Mouse (Mus musculus): Measurements from ENCODE around the gene Dnm1. TPM values are rescaled to one million over a fixed set of nuclear protein-coding genes. Genes with fewer than 3 reads are reported as not detected.

The Dnm1 gene
- polyA plus RNA-seq, 1 experiment from 2014 or later = 19.4 TPM

DNA sequence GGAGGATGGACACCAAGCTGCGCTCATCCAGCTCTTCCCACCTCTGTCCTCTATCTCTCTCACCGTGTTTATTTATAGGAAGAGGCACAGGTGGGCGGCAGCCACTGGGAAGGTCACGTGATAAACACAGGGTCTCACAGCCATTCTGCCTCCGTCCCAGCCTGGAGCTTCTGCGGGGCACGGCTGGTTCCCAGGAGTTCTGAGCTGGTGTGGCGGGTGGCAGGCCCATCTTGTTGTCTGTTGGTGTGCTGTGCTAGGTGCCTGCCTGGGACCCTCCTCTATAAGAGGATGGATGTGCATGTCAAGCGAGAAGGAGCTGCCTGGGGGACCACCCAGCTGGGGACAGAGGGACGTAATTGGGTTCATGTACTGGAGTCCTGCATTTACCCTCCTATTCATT is 5.2 kb upstream of the Dnm1 start:
- H3K27ac ChIP-seq = no peak overlapping the region
- H3K27me3 ChIP-seq = peaks cover 19% of the 10 kb centered on the region
- no peaks in the 10 kb centered on the region for H3K9me3 ChIP-seq
- no peak for ATAC-seq (ENCODE audit: low FRiP score)
- peaks cover 18% of the 10 kb centered on the region for H3K4me1 ChIP-seq
- H3K4me2 ChIP-seq = no peak overlapping the region
- H3K9ac ChIP-seq = no peak overlapping the region
- no peak overlapping the region for H3K4me3 ChIP-seq (replicated peaks)
- no peaks in the 10 kb centered on the region for H3K36me3 ChIP-seq (replicated peaks)
- WGBS = 70% methylated on average over 10 of the region's 10 CpGs

DNA sequence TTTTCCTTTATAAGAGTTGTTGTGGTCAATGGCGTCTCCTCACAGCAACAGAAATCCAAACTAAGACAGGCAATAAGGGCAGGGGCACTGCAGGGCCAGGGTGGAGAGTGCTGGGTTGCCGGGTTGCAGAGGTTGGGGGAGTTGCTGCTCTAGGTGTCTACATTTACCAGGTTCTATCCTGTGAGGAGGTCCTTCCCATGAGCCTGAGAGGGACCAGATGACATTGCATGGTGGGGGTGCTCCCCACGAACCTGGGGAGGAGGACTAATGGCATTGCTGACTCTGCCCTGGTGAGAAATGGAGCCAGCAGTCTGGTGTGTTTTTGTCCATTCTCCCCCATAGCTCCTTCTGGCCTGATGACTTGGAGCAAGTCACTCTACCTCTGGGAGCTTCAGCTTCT is 4.6 kb upstream of the Dnm1 start:
- no peak overlapping the region for H3K9ac ChIP-seq
- H3K4me2 ChIP-seq = no peak overlapping the region
- H3K4me3 ChIP-seq (replicated peaks) = no peak overlapping the region
- H3K27ac ChIP-seq = no peak overlapping the region
- 84% methylated on average over 3 of the region's 3 CpGs for WGBS
- peaks cover 21% of the 10 kb centered on the region for H3K4me1 ChIP-seq
- peaks cover 20% of the 10 kb centered on the region for H3K27me3 ChIP-seq
- H3K36me3 ChIP-seq (replicated peaks) = no peaks in the 10 kb centered on the region
- no peaks in the 10 kb centered on the region for H3K9me3 ChIP-seq
- ATAC-seq (ENCODE audit: low FRiP score) = no peak

DNA sequence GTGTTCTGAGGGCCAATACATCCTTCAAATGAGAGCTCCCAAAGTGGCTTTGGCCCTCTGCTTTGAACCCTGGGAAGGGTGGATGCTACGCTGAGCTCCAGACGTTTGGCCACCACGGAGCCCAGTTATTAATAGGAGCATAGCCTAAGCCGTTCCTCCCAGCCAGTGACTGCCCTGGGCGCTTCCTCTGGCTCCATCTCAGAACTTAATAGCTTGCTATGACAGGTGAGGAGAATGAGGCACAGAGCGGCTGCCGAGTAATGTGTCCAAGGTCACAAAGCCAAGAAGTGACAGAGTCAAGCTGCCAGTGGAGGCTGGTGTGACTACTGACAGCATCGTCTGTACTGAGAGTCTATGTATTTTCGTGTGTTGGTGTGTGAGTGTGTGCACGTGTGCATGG is 3.1 kb upstream of the Dnm1 start:
- Histone ChIP-seq H3K36me3 (replicated peaks) (no peaks in the 10 kb centered on the region), H3K4me3 (replicated peaks) (no peak overlapping the region), H3K4me1 (peaks cover 26% of the 10 kb centered on the region), H3K27ac (no peak overlapping the region), H3K4me2 (no peak overlapping the region), H3K9ac (no peak overlapping the region), H3K9me3 (no peaks in the 10 kb centered on the region), H3K27me3 (peaks cover 26% of the 10 kb centered on the region)
- WGBS = 82% methylated on average over 10 of the region's 10 CpGs
- ATAC-seq (ENCODE audit: low FRiP score) = no peak

DNA sequence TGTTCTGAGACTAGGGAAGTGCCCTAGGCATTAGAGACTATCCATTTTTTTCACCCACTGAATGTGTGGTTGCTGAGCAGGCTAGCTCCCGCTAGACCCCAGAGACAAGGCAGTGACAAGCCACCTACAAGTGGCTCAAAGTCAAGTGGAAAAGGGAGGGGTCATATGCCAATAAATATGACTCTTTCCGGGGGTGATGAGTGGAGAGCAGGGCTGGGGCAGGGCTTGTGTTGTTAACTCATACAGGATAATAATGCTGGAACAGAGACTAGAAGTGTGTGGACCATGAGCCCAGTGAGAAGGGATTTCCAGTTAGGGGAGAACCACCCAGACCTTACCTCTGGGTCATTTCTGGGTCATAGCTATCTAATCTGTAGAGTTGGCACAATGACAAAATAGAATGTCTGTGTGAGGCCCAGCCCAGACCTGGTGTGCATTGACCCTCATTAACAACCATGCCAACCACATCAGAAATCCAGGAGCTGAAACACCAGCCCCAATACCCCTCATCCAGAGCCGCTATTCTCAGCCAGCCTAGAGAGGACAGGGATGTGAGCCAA is 1.3 kb upstream of the Dnm1 start:
- Histone ChIP-seq H3K4me1 (peaks cover 26% of the 10 kb centered on the region), H3K9ac (no peak overlapping the region), H3K4me2 (no peak overlapping the region), H3K4me3 (replicated peaks) (no peak overlapping the region), H3K27ac (no peak overlapping the region), H3K9me3 (no peaks in the 10 kb centered on the region), H3K36me3 (replicated peaks) (no peaks in the 10 kb centered on the region), H3K27me3 (peaks cover 33% of the 10 kb centered on the region)
- 88% methylated on average over 3 of the region's 3 CpGs for WGBS
- ATAC-seq (ENCODE audit: low FRiP score) = no peak

DNA sequence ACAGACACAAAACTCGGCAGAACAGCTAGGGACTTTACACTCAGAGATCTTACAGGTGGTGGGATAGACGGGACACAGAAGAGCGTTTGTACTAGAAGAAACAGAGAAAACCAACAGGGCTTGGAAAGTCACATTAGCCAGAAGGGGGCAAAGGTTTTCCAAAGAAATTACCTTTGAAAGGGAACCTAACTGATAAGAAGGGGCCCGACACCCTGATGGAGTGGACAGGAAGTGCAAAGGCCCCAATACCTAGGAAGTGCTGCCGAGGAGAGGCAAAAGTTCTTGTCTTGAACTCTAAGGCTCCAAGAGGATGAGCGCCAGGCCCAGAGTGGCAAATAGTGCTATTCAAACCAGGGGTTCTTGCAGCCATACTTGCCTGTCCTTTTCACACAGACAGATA is 698 bp upstream of the Dnm1 start:
- ATAC-seq (ENCODE audit: low FRiP score) = no peak
- 78% methylated on average over 6 of the region's 6 CpGs for WGBS
- peaks cover 33% of the 10 kb centered on the region for H3K27me3 ChIP-seq
- no peak overlapping the region for H3K4me3 ChIP-seq (replicated peaks)
- H3K4me2 ChIP-seq = no peak overlapping the region
- H3K9ac ChIP-seq = no peak overlapping the region
- H3K36me3 ChIP-seq (replicated peaks) = no peaks in the 10 kb centered on the region
- H3K27ac ChIP-seq = no peak overlapping the region
- H3K9me3 ChIP-seq = no peaks in the 10 kb centered on the region
- H3K4me1 ChIP-seq = peaks cover 26% of the 10 kb centered on the region

DNA sequence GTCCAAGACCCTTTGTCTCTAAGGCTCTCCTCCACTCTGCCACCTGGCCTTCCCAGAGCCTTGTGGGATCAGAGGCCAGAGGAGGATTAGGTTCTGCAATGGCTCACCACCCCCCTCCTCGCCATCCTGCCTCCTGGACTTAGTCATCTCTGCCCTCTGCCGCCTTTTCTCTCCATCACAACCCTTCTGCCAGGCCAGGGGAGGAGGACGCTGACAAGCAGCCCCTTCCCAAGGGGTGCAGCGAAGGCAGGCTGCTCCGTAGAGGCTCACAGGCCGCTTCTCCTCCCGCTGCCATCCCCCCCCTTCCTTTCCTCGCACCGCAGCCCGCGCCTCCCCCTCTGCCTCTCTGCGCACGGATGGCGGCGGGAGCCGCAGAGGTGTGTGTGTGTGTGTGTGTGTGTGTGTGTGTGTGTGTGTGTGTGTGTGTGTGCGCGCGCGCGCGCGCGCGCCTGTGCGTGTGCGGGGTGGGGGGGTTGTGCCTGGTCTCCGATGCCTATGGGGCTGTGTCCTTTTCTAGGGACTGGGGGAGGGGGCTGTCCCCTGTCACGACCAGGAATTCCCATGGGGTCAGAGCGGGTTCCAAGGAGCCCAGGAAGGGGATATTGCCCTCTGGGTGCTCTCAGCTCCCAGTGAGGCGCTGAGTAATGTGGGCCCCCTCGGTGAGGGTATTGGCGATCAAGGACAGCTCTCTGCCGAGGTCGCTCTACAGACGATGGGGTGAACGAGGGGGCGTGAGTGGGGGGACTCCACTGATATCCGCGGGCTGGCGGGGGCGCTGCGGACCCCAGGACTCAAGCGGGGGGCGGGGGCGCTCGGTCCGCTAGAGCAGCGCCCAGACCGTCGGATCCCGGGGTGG is 759 bp downstream of the Dnm1 start, which contains the start of gene Ciz1:
Gene Ciz1, plus strand, starts transcription at position 177 of the 856 bp plus-strand sequence.
- WGBS = under 1% methylated on average over 32 of the region's 52 CpGs
- no peaks in the 10 kb centered on the region for H3K36me3 ChIP-seq (replicated peaks)
- peak within 1 kb of the TSS; percentile 96 for H3K4me2 ChIP-seq
- H3K27me3 ChIP-seq = peaks cover 33% of the 10 kb centered on the region
- no peaks in the 10 kb centered on the region for H3K9me3 ChIP-seq
- H3K4me1 ChIP-seq = peaks cover 26% of the 10 kb centered on the region
- peak within 1 kb of the TSS; percentile 82 for H3K27ac ChIP-seq
- peak within 1 kb of the TSS; percentile 70 for H3K9ac ChIP-seq
- peak; percentile 75 for ATAC-seq (ENCODE audit: low FRiP score)
- peak within 1 kb of the TSS; percentile 59 for H3K4me3 ChIP-seq (replicated peaks)

DNA sequence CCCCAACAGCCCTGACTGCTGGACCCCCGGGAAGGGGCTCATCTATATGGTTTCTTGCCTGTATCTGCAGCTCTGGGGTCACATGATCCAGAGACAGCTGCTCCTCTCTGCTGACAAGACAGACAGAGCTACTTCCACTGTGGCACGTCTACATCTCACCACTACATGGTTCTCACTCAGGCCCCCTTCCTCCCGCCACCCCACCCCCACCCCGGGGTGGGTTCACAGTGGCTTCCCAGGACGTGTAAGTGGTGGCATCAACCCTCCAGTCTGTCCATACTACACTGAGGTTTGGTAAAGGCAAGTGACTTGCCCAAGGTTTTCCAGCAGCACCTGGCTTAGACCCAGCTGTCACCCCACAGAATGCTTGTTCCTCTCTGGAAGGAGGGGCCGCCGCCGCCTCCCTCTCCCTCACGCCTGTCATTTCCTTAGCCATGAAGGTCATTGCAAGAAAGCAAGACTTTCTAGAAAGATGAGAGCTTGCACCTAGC is 1.6 kb downstream of the Dnm1 start:
- ATAC-seq (ENCODE audit: low FRiP score) = no peak
- WGBS = 51% methylated on average over 9 of the region's 9 CpGs
- H3K36me3 ChIP-seq (replicated peaks) = no peaks in the 10 kb centered on the region
- H3K9ac ChIP-seq = peak overlapping the region; percentile 70
- no peaks in the 10 kb centered on the region for H3K9me3 ChIP-seq
- H3K27me3 ChIP-seq = peaks cover 33% of the 10 kb centered on the region
- H3K4me2 ChIP-seq = peak overlapping the region; percentile 96
- H3K4me1 ChIP-seq = peaks cover 26% of the 10 kb centered on the region
- H3K27ac ChIP-seq = peak overlapping the region; percentile 82
- H3K4me3 ChIP-seq (replicated peaks) = peak overlapping the region; percentile 59

DNA sequence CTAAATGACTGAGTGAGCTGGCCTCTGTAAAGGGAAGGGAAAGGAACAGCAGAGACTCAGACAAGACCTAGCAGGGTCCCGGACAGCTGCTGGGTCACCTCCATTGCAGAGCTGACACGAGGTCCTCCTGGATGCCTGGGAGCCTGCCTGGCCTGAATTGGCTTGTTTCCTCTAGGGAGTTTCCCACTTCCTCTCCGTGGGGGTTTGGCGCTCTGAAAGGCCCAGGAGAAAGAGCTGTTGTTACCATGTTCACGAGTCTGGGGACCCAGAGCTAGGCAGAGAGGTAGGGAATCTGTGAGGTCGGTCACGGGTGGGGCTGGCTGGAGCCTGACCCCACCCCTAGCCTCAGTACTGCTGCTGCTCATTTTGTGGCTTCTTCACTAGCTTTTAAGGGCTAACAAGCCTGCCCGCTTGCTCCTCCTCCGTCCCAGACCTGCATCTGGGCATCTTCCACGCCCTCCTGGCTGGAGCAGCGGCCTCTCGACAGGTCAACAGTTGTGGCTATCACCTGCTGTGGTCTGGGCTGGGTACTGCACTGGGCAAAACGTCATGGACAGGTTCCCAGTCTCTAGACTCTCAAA is 2.6 kb downstream of the Dnm1 start:
- H3K36me3 ChIP-seq (replicated peaks) = no peaks in the 10 kb centered on the region
- H3K9me3 ChIP-seq = no peaks in the 10 kb centered on the region
- H3K4me3 ChIP-seq (replicated peaks) = no peak overlapping the region
- no peak overlapping the region for H3K27ac ChIP-seq
- WGBS = 55% methylated on average over 13 of the region's 13 CpGs
- H3K9ac ChIP-seq = no peak overlapping the region
- 0 out of 2 replicates have a peak overlapping the region, but pooled peaks have one; percentile 96 for H3K4me2 ChIP-seq
- H3K4me1 ChIP-seq = peaks cover 26% of the 10 kb centered on the region
- H3K27me3 ChIP-seq = peaks cover 28% of the 10 kb centered on the region
- no peak for ATAC-seq (ENCODE audit: low FRiP score)

DNA sequence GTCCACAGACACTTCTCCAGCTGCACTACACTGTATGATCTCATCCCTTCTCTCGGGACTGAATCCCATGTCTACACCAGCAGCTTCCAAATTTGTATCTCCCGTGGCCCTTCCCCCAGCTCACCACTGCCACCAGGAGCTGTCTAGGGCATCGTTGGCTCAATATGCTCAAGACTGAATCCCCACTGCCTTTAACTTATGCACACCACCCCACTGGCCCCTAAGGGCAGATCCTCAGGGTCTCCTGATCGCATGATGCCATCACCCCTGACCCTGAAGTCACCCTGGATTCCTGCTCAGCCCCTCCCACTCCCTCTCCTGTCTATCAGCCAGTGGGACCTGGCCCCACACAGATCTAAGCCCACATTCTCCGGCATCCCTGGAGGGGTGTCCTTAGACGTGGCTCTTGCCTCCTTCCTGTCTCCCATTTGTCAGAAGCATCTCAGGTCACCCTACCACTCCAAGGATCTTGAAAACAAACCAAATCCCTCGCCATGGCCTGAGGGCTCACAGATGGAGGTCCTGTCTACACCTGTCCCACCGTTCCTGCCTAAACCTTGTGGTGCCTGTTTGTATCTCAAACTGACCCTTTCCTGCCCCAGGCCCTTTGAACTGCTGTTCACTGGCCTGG is 3.4 kb downstream of the Dnm1 start:
- H3K9ac ChIP-seq = no peak overlapping the region
- H3K27ac ChIP-seq = 0 out of 2 replicates have a peak overlapping the region, but pooled peaks have one; percentile 19
- H3K4me1 ChIP-seq = peaks cover 26% of the 10 kb centered on the region
- H3K9me3 ChIP-seq = no peaks in the 10 kb centered on the region
- H3K27me3 ChIP-seq = peaks cover 28% of the 10 kb centered on the region
- no peak for ATAC-seq (ENCODE audit: low FRiP score)
- no peaks in the 10 kb centered on the region for H3K36me3 ChIP-seq (replicated peaks)
- 75% methylated on average over 8 of the region's 8 CpGs for WGBS
- no peak overlapping the region for H3K4me2 ChIP-seq
- no peak overlapping the region for H3K4me3 ChIP-seq (replicated peaks)

DNA sequence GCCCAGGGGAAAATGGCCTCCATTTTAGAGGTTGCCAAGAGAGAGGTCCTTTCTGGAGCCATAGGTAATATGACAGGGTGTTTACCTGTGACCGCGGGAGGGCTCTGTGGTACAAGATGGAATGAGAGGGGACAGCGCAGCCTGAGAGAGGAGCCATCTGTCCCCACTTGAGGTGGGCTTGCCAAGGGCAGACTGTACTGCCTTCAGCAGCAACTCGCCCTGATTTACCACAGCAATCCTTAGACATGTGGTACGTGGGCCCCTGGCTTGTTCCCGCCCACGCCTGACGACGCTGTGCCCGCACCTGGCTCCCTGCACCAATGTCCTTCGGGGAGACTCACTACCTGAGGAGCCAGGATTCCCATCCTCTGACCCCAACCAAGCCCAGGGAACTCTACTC is 4.8 kb downstream of the Dnm1 start:
- H3K27ac ChIP-seq = no peak overlapping the region
- peaks cover 26% of the 10 kb centered on the region for H3K4me1 ChIP-seq
- 87% methylated on average over 11 of the region's 11 CpGs for WGBS
- H3K27me3 ChIP-seq = peaks cover 28% of the 10 kb centered on the region
- no peak overlapping the region for H3K9ac ChIP-seq
- H3K9me3 ChIP-seq = no peaks in the 10 kb centered on the region
- ATAC-seq (ENCODE audit: low FRiP score) = no peak
- no peaks in the 10 kb centered on the region for H3K36me3 ChIP-seq (replicated peaks)
- H3K4me3 ChIP-seq (replicated peaks) = no peak overlapping the region
- H3K4me2 ChIP-seq = no peak overlapping the region

DNA sequence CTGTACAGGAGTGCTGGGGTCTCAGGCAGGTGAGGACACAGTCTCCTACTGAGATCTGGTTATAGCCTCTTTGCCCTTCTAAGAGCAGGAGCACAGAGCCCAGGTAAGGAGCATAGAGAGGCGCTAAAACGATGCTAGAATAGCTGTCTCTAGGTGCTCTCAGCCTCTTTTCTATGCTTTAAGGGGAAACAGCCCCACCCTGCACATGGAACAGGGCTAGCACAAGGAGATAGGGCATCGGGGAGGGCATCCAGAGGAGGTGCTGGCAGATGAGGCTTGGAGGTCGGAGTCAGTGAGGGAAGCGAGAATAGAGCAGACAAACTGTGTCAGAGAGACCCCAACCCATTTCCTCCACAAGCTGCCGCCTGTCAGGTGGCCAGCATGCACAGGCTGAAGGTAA is 6.1 kb downstream of the Dnm1 start:
- no peak overlapping the region for H3K4me2 ChIP-seq
- no peak overlapping the region for H3K4me3 ChIP-seq (replicated peaks)
- H3K27ac ChIP-seq = no peak overlapping the region
- H3K9me3 ChIP-seq = no peaks in the 10 kb centered on the region
- whole genome bisulfite sequencing = 75% methylated on average over 6 of the region's 6 CpGs
- H3K36me3 ChIP-seq (replicated peaks) = no peaks in the 10 kb centered on the region
- peaks cover 21% of the 10 kb centered on the region for H3K27me3 ChIP-seq
- peaks cover 23% of the 10 kb centered on the region for H3K4me1 ChIP-seq
- no peak overlapping the region for H3K9ac ChIP-seq
- ATAC-seq (ENCODE audit: low FRiP score) = no peak
